Mouse (Mus musculus): ENCODE measurements around the gene Rrn3. TPM values are rescaled to one million over a fixed set of nuclear protein-coding genes. Genes with fewer than 3 reads are reported as not detected.
A peak's percentile ranks its signal among the peaks of the same experiment; 100 is the strongest.
"Not testable (repeated sequence)": the region's sequence is repeated elsewhere in the genome, so short reads cannot be mapped to it uniquely, and the experiment has no call there.

The Rrn3 gene
- 10 to 100 TPM; 12.3 to 35.0 (median 24.1) TPM for total RNA-seq (2018; cell fraction: chromatin; rRNA removed)
- 10 to 100 TPM; 22.2 to 28.8 (median 25.4) TPM for total RNA-seq (2018; cell fraction: cytosol; rRNA removed)
- total RNA-seq (2018; cell fraction: nucleus; rRNA removed) = 10 to 100 TPM; 12.9 to 34.6 (median 19.2) TPM
- polyA plus RNA-seq (2018) = 17.6 to 34.4 TPM (median 21.1 TPM) in 3 replicates

GRCm38 (mm10) chr16:13780353-13781036 lies at the start of gene Rrn3:
TSS of gene Rrn3 (plus strand) at chr16:13780708.
- WGBS (ENCODE audit: missing documents) = under 1% methylated on average over 53 of the region's 57 CpGs
- peak within 1 kb of the TSS; percentile 75 for H3K27ac ChIP-seq
- peak within 1 kb of the TSS; percentile 67 for H3K4me3 ChIP-seq (ENCODE audit: inconsistent target)

DNA sequence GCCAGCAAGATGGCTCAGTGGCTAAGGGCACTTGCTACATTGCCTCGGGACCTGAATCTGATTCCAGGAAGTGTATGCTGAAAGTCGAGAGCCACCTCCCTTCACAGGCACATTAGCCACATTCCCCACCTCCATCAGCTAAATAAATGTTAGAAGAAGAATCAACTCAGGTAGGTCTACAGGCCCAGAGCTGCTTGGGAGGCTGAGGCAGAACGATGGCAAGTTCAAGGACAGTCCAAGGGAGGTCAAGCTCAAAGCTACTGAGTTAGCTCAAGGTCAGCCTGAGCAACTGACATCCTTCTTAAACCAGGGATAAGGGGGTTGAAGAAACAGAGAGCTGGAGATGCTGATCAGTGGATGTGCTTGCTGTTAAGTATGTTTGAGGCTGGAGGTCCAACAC lies 47.7 kb upstream of the Rrn3 start:
- Histone ChIP-seq H3K4me3 (ENCODE audit: inconsistent target) (no peak overlapping the region), H3K79me2 (ENCODE audit: inconsistent target) (no peaks in the 10 kb centered on the region), H3K27ac (no peak overlapping the region), H3K36me3 (ENCODE audit: inconsistent target) (no peaks in the 10 kb centered on the region)
- WGBS (ENCODE audit: missing documents) = 69% methylated on average over 3 of the region's 3 CpGs

More at GRCm38 (mm10) chr16:13780353-13781036, at the start of gene Rrn3:
- Histone ChIP-seq H3K36me3 (ENCODE audit: inconsistent target) (peaks cover 19% of the 10 kb centered on the region), H3K79me2 (ENCODE audit: inconsistent target) (peaks cover 19% of the 10 kb centered on the region)

DNA sequence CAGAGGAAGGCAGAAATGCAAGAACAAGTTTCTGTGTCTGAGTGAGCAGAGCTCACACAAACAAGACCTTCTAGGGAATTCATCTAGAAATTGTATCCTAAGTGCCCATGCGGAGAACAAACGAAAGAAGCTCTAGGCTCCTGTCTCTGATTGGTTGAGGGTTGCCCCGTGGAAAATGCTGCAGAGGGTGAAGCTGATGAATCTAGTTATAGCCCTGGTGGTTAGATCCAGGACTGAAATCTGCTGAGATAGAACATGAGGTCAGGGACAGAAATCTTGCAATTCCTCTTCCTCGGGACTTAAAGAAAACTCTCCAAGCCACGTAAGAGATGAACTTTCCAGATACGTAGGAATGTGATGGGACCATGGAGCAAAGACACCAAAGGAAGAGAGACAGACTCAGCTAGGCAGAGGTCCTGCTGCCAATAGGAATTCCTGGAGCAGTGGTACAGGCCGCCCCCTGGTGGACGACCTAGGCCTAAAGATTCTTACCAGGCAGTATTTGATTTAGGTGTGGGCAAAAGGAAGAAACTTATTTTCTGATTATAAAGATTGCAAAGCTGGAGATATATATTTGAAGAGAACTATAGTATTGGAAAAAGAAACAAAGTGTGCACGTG lies 46.9 kb upstream of the Rrn3 start:
- WGBS (ENCODE audit: missing documents) = 35% methylated on average over 9 of the region's 9 CpGs
- Histone ChIP-seq H3K79me2 (ENCODE audit: inconsistent target) (no peaks in the 10 kb centered on the region), H3K27ac (no peak overlapping the region), H3K4me3 (ENCODE audit: inconsistent target) (no peak overlapping the region), H3K36me3 (ENCODE audit: inconsistent target) (no peaks in the 10 kb centered on the region)

DNA sequence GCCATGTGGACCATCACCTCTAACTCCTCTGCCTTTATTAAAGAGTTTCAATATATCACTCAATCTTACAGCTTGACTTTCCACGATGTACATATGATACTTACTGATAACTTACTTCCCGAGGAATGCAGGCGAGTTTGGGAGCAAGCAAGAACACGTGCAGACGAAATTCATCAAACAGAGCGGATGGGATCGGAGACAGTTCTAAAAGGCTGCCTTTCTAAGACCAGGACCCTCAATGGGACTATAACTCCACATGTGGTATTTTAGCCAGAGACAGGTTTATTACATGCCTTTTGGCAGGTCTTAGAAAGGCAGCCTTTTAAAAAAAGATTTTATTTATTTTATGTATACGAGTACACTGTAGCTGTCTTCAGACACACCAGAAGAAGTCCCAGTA lies 44.5 kb upstream of the Rrn3 start:
- WGBS (ENCODE audit: missing documents) = 94% methylated on average over 8 of the region's 8 CpGs
- Histone ChIP-seq H3K36me3 (ENCODE audit: inconsistent target) (no peaks in the 10 kb centered on the region), H3K27ac (no peak overlapping the region), H3K4me3 (ENCODE audit: inconsistent target) (no peak overlapping the region), H3K79me2 (ENCODE audit: inconsistent target) (no peaks in the 10 kb centered on the region)

DNA sequence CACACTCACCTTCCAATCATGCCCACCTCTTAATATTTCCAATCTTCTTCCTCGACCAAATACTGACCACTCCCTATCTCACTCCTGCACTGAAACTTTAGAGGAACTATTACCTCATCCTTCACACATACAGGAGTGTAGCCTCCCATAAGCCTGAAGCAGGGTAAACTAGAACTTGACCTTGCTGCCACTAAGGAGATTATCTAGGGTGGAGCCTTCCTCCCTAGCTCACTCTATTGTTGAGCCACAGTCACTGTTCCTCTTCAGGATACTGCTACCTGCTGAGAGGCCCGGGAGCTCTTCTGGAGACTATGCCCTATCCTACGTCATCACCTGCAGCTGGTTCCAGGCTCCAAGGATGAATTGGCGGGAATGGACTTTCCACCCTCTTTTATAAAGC lies 41.5 kb upstream of the Rrn3 start:
- H3K27ac ChIP-seq; H3K79me2 ChIP-seq (ENCODE audit: inconsistent target); H3K36me3 ChIP-seq (ENCODE audit: inconsistent target); H3K4me3 ChIP-seq (ENCODE audit: inconsistent target): not testable (repeated sequence)
- 96% methylated on average over 4 of the region's 4 CpGs for WGBS (ENCODE audit: missing documents)

- WGBS (ENCODE audit: missing documents) = 87% methylated on average over 2 of the region's 2 CpGs
- Histone ChIP-seq H3K4me3 (ENCODE audit: inconsistent target) (no peak overlapping the region), H3K27ac (no peak overlapping the region), H3K79me2 (ENCODE audit: inconsistent target) (no peaks in the 10 kb centered on the region), H3K36me3 (ENCODE audit: inconsistent target) (no peaks in the 10 kb centered on the region)
Measured at GRCm38 (mm10) chr16:13740844-13741243, 39.7 kb upstream of the Rrn3 start.

- Histone ChIP-seq H3K27ac (no peak overlapping the region), H3K79me2 (ENCODE audit: inconsistent target) (no peaks in the 10 kb centered on the region), H3K36me3 (ENCODE audit: inconsistent target) (no peaks in the 10 kb centered on the region), H3K4me3 (ENCODE audit: inconsistent target) (no peak overlapping the region)
- WGBS (ENCODE audit: missing documents) = 87% methylated on average over 4 of the region's 8 CpGs
Measured at GRCm38 (mm10) chr16:13747708-13748107, 32.8 kb upstream of the Rrn3 start.

- no peak overlapping the region for H3K4me3 ChIP-seq (ENCODE audit: inconsistent target)
- no peaks in the 10 kb centered on the region for H3K36me3 ChIP-seq (ENCODE audit: inconsistent target)
- WGBS (ENCODE audit: missing documents) = 87% methylated on average over 3 of the region's 3 CpGs
- H3K79me2 ChIP-seq (ENCODE audit: inconsistent target) = no peaks in the 10 kb centered on the region
- H3K27ac ChIP-seq = no peak overlapping the region
Measured at GRCm38 (mm10) chr16:13748124-13748523, 32.4 kb upstream of the Rrn3 start.

GRCm38 (mm10) chr16:13748813-13749212 lies 31.7 kb upstream of the Rrn3 start:
- WGBS (ENCODE audit: missing documents) = 50% methylated on average over 10 of the region's 10 CpGs
- not testable (repeated sequence) for H3K79me2 ChIP-seq (ENCODE audit: inconsistent target); H3K27ac ChIP-seq; H3K36me3 ChIP-seq (ENCODE audit: inconsistent target); H3K4me3 ChIP-seq (ENCODE audit: inconsistent target)

- Histone ChIP-seq H3K27ac (no peak overlapping the region), H3K4me3 (ENCODE audit: inconsistent target) (no peak overlapping the region), H3K36me3 (ENCODE audit: inconsistent target) (no peaks in the 10 kb centered on the region), H3K79me2 (ENCODE audit: inconsistent target) (no peaks in the 10 kb centered on the region)
- 80% methylated on average over 4 of the region's 5 CpGs for WGBS (ENCODE audit: missing documents)
Measured at GRCm38 (mm10) chr16:13749306-13749705, 31.2 kb upstream of the Rrn3 start.

DNA sequence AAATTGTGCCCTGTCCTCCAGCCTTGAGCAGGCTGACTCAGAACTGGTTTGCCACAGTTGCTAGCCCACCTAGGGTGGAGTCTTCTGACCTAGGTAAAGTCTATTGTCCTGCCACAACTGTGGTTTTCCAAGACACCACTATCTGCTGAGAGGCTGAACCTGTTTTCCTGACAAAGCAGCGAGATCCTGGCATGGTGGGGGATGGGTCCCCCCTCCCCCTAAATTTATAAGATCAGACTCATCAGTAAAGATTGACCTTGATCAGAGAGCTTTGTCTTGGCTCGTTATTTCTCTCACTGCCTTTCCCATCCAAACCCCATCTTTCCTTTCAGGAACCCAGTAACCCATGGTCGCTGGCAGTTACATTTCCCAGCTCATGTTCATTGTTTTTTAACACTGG lies 30.5 kb upstream of the Rrn3 start:
- Histone ChIP-seq H3K4me3 (ENCODE audit: inconsistent target) (no peak overlapping the region), H3K36me3 (ENCODE audit: inconsistent target) (no peaks in the 10 kb centered on the region), H3K27ac (no peak overlapping the region), H3K79me2 (ENCODE audit: inconsistent target) (no peaks in the 10 kb centered on the region)
- WGBS (ENCODE audit: missing documents) = 91% methylated on average over 3 of the region's 3 CpGs

DNA sequence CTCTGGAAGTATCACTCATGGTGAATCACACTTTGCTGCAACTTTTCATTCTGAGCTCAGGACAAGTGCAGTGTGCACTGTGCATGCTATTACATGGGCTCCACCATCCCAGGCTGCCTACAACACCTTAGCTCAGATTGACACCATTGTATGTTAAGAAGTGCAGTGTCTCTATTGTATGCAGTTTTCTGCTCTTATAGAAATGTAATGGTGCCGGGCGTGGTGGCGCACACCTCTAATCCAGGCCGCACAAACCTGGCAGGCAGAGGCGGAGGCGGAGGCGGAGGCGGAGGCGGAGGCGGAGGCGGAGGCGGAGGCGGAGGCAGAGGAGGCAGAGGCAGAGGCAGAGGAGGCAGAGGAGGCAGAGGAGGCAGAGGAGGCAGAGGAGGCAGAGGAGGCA lies 29.9 kb upstream of the Rrn3 start:
- Histone ChIP-seq H3K36me3 (ENCODE audit: inconsistent target) (no peaks in the 10 kb centered on the region), H3K4me3 (ENCODE audit: inconsistent target) (no peak overlapping the region), H3K79me2 (ENCODE audit: inconsistent target) (no peaks in the 10 kb centered on the region), H3K27ac (no peak overlapping the region)
- 86% methylated on average over 2 of the region's 13 CpGs for WGBS (ENCODE audit: missing documents)

DNA sequence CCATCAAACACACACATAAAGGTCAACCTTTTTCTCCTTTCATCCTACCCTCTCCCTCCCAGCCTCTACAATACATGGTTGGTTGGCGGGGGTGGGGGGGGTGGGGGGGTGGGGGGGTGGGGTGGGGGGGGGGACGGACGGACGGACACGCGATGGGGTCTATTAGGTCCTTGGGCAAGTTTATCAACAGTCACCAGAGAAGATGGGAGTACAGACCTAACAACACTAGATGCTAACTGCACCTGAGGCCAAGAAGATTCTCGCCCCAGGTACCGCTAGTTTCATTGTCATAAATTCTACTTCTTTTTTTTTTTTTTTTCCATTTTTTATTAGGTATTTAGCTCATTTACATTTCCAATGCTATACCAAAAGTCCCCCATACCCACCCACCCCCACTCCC lies 26.5 kb upstream of the Rrn3 start:
- H3K4me3 ChIP-seq (ENCODE audit: inconsistent target) = peak overlapping the region; percentile 46; the same call in 1 of the 2 replicates
- H3K79me2 ChIP-seq (ENCODE audit: inconsistent target) = no peaks in the 10 kb centered on the region
- H3K36me3 ChIP-seq (ENCODE audit: inconsistent target) = no peaks in the 10 kb centered on the region
- WGBS (ENCODE audit: missing documents) = 57% methylated on average over 6 of the region's 8 CpGs
- no peak overlapping the region for H3K27ac ChIP-seq

GRCm38 (mm10) chr16:13754400-13755190 lies 25.9 kb upstream of the Rrn3 start:
- peak overlapping the region; percentile 46 for H3K4me3 ChIP-seq (ENCODE audit: inconsistent target)
- no peaks in the 10 kb centered on the region for H3K36me3 ChIP-seq (ENCODE audit: inconsistent target)
- 0 out of 2 replicates have a peak overlapping the region, but pooled peaks have one; percentile 13 for H3K27ac ChIP-seq
- 2% methylated on average over 65 of the region's 65 CpGs for WGBS (ENCODE audit: missing documents)
- no peaks in the 10 kb centered on the region for H3K79me2 ChIP-seq (ENCODE audit: inconsistent target)

DNA sequence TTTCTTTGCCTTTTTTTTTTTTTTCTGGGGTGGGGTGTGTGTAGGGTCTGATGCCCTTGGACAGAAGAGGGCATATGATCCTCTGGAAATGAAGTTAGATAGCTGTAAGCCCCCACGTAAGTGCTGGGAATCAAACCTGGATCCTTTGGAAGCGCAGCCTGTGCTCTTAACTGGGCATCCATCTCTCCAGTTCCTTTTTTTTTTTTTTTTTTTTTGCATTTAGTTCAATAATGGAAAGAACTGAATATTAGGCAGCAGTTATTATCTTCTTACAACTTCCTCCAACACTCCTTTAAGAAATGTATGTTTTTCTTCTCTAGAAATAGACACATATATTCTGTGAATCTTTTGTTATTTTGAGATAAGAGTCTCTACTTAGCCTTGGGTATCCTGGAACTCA lies 22.7 kb upstream of the Rrn3 start:
- no peaks in the 10 kb centered on the region for H3K79me2 ChIP-seq (ENCODE audit: inconsistent target)
- H3K4me3 ChIP-seq (ENCODE audit: inconsistent target) = no peak overlapping the region
- H3K27ac ChIP-seq = no peak overlapping the region
- H3K36me3 ChIP-seq (ENCODE audit: inconsistent target) = no peaks in the 10 kb centered on the region
- WGBS (ENCODE audit: missing documents) = 95% methylated on average over 2 of the region's 2 CpGs

Data from macrophage (primary cell).